Mouse (Mus musculus) lung, postnatal 4 days (tissue): ENCODE data around the gene E2f8.

Experiments
- DNase-seq, 2 experiments: peaks; one replicate each; pipeline ENCODE4 v3.0.0; 2021

The E2f8 gene

DNA sequence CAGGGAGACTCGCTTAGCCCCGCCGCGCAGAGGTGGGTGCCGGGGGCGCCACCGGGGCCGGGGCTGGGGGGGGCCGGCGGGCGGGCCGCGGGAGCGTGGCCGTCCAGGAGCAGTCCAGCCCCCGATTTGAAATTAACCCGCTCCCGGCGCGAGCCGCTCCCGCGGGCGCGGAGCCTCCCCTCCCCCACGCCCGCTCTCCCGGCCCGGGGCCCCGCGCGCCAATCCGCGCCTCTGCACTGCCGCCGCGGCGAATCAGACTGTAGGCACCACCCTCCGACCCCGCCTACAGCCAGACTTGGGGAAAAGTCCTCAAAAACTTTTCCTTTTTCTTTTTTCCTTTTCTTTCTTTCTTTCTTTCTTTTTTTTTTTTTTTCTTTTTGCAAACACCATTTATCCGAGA lies at the start of gene E2f8:
Gene E2f8, minus strand, starts transcription at position 111 of the 400 bp plus-strand sequence.
- peak; percentile 82 to 88 for DNase-seq

DNA sequence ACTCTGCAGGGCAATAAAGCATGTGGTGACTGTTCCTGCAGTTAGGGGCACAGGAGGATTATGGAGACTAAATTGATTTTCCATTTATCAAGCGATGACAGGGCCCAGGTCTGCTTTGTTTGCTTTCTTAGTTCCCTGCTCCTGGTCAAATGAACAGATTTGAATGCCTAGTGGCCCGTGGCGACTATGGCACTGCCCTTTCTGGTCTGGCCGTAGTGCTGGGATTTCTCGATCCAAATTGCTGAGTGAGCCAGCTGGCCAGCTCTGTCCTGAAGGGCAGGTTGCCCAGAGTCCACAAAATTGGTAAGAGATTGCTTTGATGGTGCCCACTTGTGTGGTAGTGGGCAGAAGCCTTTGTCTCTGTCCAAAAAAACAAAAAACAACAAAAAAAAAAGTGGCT lies 49.0 kb upstream of the E2f8 start:
- DNase-seq: no peak

DNA sequence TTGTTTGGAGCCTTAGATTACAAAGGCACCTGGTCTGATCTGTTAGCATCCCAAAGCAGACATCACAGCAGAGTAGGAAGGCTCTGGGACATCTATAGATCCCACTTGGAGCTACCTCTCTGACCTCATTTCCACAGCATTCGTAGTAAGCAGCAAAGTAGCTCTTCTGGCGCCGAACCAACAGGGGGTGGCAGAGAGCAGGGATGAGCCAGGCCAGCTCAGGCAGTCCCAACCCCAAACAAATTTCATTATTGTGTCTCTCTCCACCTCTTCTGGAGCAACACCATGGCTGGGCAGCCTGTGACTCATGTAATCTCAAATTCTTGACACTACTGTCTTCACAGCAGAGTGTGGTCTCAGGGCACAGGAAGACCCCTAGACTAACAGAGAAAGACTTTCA lies 47.0 kb upstream of the E2f8 start:
- peak; percentile 76 to 80 for DNase-seq

DNA sequence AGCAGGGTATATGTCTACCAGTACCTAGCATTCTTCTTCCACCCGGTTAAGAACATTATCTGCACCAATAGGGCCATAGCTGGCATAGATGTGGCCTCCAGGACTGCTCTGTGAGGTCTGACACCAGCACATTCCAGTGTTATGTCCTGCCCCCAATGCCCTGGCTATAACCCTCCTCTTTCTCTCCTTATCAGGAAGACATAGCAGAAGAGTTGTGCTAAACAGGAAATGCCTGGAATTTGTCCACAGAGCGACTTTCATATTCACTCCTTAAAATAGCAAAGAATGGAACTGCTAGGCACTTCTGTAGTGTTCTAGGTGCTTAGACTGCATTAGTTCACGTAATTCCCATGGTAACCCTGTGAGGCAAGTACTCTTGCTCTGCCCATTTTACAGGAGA lies 43.8 kb upstream of the E2f8 start:
- DNase-seq: peak; percentile 27 to 58

DNA sequence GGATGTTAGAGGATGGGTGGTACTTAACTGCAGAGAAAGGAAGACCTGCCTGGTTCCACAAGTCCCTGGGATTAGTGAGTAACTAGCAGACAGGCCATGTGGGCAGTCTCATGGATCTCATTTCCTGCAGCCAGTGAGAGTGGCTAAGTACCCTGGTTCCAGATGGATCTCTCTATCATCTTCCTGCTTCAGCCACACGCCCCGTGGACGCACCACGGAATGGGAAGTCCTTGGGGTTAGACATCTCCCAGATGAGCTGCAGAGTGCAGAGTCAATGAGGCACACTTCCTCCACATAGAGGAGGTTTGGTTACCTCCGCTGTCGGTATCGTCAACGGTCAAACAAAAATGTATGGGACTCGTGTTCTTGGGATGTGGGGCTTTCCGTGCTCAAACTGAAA lies 42.2 kb upstream of the E2f8 start:
- DNase-seq: no peak

DNA sequence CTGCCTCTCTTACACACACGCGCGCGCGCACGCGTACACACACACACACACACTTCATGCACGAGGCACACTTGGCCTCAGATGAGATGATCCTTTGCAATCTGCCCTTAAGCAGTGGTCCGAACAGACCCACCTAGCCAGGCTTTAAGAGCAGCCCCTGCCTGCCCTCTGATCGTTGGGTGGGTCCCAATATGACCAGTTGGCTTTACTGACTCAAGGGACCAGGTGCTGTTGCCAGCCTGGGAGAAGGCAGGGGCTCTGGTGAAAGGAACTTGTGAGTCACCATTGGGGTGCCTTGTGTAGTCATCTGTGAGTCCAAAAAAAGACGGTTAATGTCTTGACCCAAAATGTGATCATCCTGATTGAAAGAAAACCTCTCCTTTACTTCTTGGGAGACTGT lies 37.0 kb upstream of the E2f8 start:
- DNase-seq: no peak

DNA sequence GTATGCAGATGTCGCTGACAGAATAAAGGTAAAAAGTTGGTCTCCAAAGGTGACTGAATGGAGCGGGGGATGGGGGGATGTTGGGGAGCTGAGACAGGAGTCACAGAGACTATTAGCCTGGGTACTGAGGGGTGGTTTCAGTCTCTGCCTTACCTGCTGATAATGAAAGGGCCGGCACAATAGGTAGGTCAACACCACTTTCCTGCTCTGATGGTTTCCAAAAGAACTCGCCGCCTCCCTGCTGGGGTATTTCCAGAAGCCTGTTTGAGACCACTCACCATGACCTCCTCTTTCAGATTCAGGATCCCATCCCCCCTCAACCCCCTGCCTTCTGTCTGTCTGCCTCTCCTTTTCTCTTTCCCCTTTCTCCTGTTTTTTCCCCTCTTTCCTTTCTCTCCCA lies 36.6 kb upstream of the E2f8 start:
- no peak for DNase-seq

- DNase-seq: peak; percentile 26 to 43
Observed at GRCm38 (mm10) chr7:48917463-48917862, 36.1 kb upstream of the E2f8 start.

GRCm38 (mm10) chr7:48914630-48915506 lies 33.5 kb upstream of the E2f8 start:
- DNase-seq: no peak

DNA sequence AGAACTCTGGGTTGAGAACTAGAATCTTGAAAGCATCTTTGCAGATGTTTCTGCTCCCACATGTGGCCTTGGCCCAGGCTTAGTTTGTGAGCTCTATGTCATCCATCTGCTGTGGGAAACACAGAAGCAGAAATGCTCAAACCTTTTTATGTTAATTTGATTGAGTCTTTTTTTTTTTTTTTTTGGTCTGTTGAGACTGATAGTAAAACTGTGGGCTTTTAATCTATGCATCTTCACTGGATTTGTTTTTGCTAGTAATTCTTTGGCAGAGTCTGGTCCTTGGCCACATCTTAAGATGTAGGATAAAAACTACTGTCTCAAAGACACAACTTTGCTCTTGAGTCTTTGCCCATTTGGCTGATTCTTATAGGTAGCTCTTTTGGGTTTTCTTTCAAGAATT lies 29.8 kb upstream of the E2f8 start:
- no peak for DNase-seq

DNA sequence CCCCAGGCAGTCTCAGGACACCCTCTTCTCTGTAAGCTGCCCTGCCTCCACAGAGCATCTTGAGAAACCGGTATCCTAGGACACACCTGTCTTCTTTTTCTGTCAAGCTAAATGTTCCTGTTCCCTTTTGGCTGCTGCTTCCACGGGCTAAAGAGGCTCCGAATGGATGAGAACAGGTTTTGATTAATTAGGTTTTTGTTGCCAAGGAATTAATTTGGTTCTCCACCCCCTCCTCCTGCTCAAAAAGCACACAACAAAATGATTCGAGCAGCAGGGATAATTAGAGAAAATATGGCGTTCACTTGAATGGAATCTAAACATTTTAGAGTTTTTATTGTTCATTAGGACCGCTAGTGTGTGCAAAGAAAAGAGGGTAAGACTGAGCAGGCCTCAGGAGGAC lies 28.9 kb upstream of the E2f8 start:
- DNase-seq: no peak

DNA sequence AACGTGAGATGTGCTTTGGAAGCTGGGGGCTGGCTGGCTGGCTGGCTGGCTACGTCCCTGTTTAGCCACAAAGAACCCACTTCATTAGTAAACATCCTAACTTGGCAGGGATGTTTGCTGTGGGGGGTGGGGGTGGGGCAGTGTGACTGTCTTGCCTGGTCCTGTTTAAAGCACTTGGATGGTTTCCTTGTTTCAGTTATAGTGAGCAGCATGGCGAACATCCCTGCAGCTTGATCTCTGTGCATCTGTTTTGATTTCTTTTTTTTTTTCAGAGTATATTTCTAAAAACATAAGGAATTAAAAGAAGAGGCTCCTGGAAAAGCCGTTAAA lies 27.9 kb upstream of the E2f8 start:
- no peak for DNase-seq

GRCm38 (mm10) chr7:48908521-48909341 lies 27.3 kb upstream of the E2f8 start, which contains the start of gene Nav2:
Nav2 (plus strand) TSS chr7:48908716.
- DNase-seq: no peak

- DNase-seq: no peak
Observed at GRCm38 (mm10) chr7:48902454-48902853, 21.1 kb upstream of the E2f8 start.

- no peak for DNase-seq
Observed at GRCm38 (mm10) chr7:48900408-48901167, 19.2 kb upstream of the E2f8 start.

DNA sequence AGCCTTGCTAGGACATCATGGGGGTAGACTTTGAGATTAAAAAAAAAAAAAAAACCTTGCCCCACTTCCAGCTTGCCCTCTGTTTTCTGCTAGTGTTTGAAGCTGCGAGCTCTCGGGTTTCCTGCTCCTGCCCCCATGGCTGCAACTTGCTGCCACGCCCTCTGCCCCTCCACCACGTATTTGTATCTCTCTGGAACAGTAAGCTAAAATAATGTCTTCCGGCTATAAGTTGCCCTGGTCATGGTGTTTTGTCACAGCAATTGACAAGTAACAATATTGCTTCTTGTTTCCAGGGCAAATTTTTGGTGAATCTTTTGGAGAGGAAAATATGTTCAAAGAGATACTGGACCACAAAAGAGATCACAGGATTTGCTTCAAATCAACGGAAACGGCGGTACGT lies 17.0 kb upstream of the E2f8 start:
- no peak for DNase-seq

DNA sequence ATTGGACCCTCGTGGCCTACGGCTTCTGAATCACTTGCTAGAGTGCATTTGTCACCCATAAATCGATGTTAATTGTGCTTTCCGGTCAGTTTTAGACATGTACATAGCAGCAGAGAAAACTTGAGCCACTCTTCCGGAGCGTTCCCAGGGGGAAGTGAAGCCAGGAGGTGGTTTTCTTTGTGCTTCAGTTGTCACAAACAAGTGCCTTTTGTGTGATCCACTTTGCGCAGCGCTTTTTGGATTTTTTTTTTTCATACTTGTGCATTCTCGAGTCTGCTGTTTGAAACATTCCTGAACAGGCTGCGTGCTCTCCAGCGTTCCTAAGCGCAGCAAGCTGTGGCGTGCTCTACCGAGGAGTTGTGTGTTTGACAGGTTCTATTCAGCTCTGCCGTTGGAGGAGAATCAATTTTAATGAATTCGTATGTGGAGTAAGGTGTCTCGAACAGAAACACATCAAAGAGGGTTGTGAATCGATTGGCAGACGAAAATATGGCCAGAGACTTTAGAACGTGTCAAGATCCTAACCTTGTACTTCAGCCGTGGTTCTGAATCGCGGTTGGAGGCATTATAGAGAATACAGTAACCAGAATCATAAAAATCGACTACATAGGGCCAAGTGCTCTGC lies 16.3 kb upstream of the E2f8 start:
- DNase-seq: no peak

DNA sequence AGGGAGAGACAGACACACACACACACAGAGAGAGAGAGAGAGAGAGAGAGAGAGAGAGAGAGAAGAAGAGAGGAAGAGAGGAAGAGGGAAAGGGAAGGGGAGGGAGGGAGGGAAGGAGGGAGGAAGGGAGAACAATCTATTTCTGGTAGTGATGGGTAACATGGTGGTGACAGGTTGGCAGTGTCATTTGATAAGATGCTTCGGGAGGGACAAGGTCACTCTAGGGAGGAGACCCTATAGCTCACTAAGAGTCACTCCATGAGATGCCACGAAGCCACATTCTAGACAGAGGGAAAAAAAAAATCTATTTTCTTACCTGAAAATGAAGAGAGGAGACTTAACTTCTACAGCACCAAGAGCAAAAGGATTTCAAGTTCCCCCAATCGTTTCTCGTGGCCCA lies 14.7 kb upstream of the E2f8 start:
- DNase-seq: no peak

DNA sequence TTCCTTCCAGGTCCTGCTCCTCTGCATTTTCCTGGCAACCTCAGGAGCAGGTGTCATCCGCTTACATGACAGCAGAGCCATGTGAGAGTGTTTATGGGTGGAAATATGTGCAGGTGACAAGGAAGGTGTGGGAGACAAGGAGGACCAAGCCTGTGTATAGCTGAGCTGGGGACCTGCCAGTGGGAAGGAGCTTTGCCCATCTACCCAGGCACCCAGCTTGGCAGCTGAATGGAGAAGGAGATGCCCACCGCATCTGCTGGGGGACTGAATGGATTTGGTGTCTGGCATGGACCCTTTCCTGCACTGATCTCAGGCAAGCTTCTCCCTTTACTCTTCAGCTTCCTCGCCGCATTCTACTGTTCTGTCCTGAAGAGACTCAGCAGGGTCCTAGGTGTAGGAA lies 14.1 kb upstream of the E2f8 start:
- DNase-seq: no peak

- DNase-seq: no peak
Observed at GRCm38 (mm10) chr7:48894763-48895162, 13.4 kb upstream of the E2f8 start.

GRCm38 (mm10) chr7:48894152-48894551 lies 12.8 kb upstream of the E2f8 start:
- DNase-seq: peak; percentile 59 to 79

DNA sequence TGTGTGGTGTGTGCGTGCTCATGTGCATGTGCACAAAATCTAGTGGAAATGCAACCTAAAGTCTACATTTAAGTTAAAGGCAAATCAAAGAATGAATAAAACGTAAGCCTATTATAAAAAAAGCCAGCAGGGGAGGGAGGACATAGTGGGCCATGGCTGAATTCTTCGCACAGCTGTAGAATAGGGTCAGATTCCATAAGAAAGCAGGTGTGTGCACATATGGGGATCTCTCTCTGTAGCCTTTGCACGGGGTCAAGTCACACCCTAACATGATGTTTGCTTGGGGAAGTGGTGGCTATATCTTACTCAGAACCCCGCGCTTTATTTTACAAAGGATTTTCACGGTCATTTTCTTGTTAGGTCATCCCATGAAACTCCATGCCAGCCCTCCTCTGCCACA lies 11.7 kb upstream of the E2f8 start:
- no peak for DNase-seq

DNA sequence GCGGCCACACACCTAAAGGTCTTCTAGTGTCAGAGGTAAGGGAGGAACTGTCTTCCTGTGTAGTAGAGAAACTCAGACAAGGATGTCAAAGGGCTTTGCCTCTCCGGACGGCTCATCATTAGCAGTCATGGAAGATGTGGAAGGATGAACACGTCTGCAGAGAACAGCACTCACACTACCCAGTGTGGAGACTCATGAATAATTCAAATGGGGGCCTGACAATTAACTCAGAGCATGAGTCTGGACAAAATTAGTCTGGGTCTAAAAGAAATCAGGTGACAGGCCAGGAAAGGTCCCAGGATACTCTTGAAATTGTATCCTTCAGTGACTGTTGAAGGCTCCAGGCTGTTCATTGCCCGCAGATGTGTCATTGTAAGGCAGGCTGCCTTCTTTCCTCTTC lies 9.6 kb upstream of the E2f8 start:
- no peak for DNase-seq
